Mouse (Mus musculus) cerebellum, adult 18-20 months (tissue): ENCODE data around the gene Gm10228.
"Not testable (repeated sequence)": the region's sequence is repeated elsewhere in the genome, so short reads cannot be mapped to it uniquely, and the experiment has no call there.

ENCODE experiments used
- DNase-seq, 2 experiments: peaks; one replicate each; pipeline ENCODE4 v3.0.0; 2021

Gm10228 gene

DNA sequence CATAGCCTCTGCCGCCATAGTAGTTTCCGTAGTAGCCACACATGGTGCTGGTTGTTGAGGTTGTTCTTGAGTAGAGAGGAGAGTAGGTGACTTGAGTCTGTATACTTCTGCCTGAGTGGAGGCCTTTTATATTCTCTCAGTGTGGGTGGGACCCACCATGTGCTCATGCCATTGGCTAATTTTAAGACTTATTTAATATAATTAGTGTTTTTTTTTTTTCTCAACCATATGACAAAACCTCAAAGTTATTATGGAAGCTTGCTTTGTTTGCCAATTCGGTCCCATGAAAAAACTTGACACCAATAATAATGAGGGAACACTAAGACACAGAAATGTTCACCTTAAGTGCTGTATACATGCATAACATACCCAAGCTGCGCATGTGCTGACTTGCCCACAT lies at the start of gene Gm10228:
Gene Gm10228 (minus strand): TSS at position 101 of the 400 bp plus-strand sequence.
- not testable (repeated sequence) for DNase-seq

DNA sequence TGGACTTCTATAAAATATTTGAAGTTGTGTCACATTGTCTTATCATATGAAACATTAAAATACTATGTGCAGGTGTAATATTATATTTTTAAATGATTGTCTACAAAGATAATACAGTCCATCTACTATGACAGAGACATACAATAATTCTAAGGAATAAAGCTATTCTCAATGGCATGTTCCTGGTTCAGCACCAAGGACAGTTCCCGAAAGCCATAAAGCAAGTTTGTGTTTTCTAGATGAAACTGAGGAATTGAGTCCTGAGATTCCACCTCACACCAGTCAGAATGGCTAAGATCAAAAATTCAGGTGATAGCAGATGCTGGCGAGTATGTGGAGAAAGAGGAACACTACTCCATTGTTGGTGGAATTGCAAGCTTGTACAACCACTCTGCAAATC lies 29.8 kb upstream of the Gm10228 start:
- DNase-seq, result not testable (repeated sequence)

DNA sequence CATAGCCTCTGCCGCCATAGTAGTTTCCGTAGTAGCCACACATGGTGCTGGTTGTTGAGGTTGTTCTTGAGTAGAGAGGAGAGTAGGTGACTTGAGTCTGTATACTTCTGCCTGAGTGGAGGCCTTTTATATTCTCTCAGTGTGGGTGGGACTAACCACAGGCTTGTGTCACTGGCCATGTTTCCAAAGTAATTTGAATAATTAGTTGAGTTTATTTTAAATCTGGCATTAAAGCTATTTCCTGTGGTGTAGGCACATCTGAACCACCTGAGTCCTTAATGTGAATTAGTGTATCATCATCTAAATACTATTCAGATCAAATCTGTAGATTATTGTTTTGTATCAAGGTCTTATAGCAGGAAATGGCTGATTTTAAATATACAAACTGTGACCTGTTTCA lies 22.6 kb upstream of the Gm10228 start, which contains the start of gene 1110025L11Rik:
Gene 1110025L11Rik (minus strand): TSS at position 101 of the 400 bp plus-strand sequence.
- not testable (repeated sequence) for DNase-seq

DNA sequence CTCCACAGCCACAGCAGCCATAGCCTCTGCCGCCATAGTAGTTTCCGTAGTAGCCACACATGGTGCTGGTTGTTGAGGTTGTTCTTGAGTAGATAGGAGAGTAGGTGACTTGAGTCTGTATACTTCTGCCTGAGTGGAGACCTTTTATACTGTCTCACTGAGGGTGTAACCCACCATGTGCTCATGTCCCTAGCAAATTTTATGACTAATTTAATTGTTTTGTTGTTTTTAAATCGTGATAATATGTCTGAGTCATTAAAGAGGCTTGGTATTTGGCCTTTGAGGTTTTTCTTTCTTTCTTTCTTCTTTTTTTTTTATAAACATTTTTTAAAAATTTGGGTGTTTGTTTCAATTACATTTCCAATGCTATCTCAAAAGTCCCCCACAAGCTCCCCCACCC lies 6.5 kb upstream of the Gm10228 start, which contains the start of gene Krtap6-5:
Gene Krtap6-5 (minus strand): TSS at position 101 of the 400 bp plus-strand sequence.
- DNase-seq, result no peak

DNA sequence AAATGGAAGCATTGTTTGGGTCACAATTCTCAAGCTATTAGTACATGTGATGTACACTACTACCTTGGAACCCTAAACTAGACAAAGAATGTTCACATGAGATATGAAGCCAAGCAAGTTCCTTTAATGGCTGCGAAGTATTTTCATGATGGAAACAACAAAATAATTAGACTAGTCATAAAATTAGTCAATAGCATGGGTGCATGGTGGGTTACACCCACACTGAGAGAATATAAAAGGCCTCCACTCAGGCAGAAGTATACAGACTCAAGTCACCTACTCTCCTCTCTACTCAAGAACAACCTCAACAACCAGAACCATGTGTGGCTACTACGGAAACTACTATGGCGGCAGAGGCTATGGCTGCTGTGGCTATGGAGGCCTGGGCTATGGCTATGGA lies 9.9 kb downstream of the Gm10228 start, which contains the start of gene Krtap6-1:
Gene Krtap6-1 (plus strand): TSS at position 301 of the 400 bp plus-strand sequence.
- DNase-seq, result not testable (repeated sequence)

- not testable (repeated sequence) for DNase-seq
These were observed 26.3 kb downstream of the Gm10228 start, which contains the start of gene Gm10229 for GRCm38 (mm10) chr16:89014984-89015383. Gene Gm10229 (plus strand): TSS chr16:89015284.

DNA sequence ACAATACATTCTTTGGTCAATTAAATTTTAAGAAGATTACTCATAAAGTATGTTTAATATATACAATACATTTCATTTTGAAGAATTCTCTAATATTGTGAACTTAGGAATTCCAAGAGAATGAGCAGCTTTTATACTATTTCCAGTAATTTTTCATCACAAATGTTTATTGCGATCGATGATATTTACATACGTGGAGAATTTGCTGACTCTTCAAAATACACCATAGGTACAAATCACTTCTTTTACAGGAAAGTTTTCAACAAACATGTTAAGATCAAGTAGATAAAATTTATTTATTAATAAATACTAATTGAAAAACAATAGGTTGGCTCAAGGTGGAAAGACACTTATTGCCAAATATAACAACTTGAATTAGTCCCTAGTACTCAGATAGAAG lies 27.3 kb downstream of the Gm10228 start:
- no peak for DNase-seq

- no peak for DNase-seq
These were observed 30.6 kb downstream of the Gm10228 start, which contains the start of gene Krtap22-2 for GRCm38 (mm10) chr16:89010659-89011058. Gene Krtap22-2 (minus strand): TSS chr16:89010759.
